Mouse (Mus musculus) heart, postnatal 0 days (tissue): ENCODE data around the gene Olfr1216.

ENCODE experiments used
- CTCF ChIP-seq: IDR thresholded peaks from 2 replicates; pipeline ENCODE4 v1.5.1; 2016; ENCODE audit warnings: antibody characterized with exemption, control low read depth, low read depth
- EP300 ChIP-seq: IDR thresholded peaks from 2 replicates; pipeline ENCODE4 v1.6.1; 2016; ENCODE audit warnings: antibody characterized with exemption, low read depth

DNA sequence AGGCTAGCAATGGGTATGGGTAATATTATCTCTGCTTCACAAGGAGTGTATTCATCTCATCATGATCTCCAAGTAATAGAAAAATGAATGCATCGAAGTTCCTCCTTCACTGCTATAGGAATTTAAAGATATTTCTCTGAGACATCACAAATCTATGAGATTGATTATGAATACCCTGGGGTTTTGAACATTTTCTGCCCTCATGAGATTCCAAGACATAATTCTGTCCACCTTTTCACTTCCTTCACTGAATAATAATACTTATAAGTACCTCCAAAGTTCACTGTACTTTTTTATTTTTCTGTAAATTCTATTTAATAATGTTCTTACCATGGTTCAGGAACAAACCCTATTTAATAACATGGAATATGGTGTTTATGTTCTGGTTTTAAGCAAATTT lies 38.0 kb downstream of the Olfr1216 start, which contains the start of gene Gm13762:
- no peak for TF ChIP-seq CTCF
- no peak for TF ChIP-seq EP300
